Mouse (Mus musculus): ENCODE data around the gene Nptx1. TPM values are rescaled to one million over a fixed set of nuclear protein-coding genes. Genes with fewer than 3 reads are reported as not detected.

Nptx1 gene
- 156 TPM for polyA plus RNA-seq (2015; fragmentation: Illumina TruSeq; extraction: RNeasy Lipid Tissue Mini Kit (QIAGEN cat#74804); ENCODE audit: low read depth, low replicate concordance)

DNA sequence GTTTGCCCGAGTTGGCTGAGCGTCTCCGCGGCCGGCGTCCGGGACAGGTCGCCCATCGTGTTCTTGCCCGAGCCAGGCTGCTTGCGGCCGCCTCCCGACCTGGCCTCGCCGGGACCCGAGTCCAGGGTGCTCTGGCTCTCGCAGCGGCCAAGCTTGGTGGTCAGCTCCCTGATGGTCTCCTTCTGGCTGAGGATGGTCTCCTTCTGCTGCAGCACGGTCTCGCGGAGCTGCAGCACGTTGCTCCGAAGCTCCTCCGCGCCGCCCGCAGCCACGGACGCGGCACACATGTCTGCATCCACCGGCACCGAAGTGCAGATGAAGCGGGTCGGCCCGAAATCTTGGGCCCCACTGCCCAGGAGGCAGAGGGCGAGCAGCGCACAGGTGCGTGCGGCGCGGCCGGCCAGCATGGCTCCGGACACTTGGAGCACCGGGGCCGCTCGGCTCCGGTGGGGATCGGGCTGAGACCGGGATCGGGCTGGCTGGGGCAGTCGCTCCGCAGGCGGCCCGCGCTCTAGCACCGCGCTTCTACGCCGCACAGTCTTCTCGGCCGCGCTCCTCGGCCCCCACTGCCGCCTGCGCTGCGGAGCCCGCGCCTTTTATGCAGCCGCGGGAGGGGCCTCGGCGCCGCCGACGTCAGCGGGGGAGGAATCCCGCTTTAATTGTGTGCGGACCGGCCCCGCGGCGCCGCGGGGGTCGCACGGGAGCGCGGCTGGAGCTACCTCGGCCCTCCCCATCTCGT is at the start of gene Nptx1:
TSS of gene Nptx1 (minus strand) at position 571 of the 739 bp plus-strand sequence.

DNA sequence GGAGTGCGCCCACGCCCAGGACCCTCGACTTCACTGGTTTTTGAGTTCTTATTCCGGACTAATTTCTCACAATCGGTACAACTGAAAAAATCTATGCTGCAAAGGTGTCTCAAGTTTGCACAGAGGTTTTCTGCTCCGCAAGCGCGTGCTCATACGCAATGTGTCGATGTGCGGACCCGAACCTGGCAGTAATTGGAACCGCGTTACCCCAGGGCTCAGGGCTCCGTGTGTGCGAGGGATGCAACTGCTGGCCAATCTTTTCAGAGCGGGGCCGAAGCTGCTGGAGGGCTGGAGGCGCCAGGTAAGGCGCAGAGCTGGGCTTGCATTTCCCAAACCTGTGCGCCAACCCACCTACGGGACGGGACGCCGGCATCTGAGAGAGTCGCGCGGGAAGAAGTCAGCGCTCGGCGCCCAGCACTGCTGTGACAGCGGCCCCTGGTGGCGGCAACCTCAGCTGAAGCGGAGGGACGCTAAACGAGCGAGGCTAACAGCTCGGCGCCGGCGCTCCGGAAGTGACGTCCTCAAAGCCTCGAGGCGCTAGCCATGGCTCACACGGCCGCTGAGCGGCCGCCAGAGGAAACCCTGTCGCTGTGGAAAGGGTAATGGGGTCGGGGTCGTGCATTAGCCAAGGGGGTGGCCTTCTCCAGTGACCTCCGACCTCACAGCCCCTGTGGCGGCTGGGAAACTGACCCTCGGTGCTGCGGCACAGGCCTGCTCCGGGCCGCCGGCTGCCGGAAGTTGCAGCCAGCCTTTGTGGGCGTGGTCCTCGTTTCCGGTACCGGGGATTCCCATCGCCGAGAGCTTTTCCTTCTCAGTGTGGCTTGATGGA is 56.5 kb downstream of the Nptx1 start, which contains the start of gene Endov:
TSS of gene Endov (plus strand) at position 487 of the 829 bp plus-strand sequence.

Other genes starting within 250 kb of the Nptx1 start
- gene Eif4a3, start 247.7 kb downstream of the Nptx1 start, polyA plus RNA-seq (2015; fragmentation: Illumina TruSeq; extraction: RNeasy Lipid Tissue Mini Kit (QIAGEN cat#74804); ENCODE audit: low read depth, low replicate concordance): 86.1 TPM
- 0.13 TPM for gene Card14, start 240.0 kb downstream of the Nptx1 start, polyA plus RNA-seq (2015; fragmentation: Illumina TruSeq; extraction: RNeasy Lipid Tissue Mini Kit (QIAGEN cat#74804); ENCODE audit: low read depth, low replicate concordance)
- 3.9 TPM for gene Sgsh, start 192.2 kb downstream of the Nptx1 start, polyA plus RNA-seq (2015; fragmentation: Illumina TruSeq; extraction: RNeasy Lipid Tissue Mini Kit (QIAGEN cat#74804); ENCODE audit: low read depth, low replicate concordance)
- gene Slc26a11, start 192.2 kb downstream of the Nptx1 start, polyA plus RNA-seq (2015; fragmentation: Illumina TruSeq; extraction: RNeasy Lipid Tissue Mini Kit (QIAGEN cat#74804); ENCODE audit: low read depth, low replicate concordance): 4.3 TPM
- gene Rnf213, start 154.7 kb downstream of the Nptx1 start, polyA plus RNA-seq (2015; fragmentation: Illumina TruSeq; extraction: RNeasy Lipid Tissue Mini Kit (QIAGEN cat#74804); ENCODE audit: low read depth, low replicate concordance): 5.3 TPM
- gene Endov, start 56.4 kb downstream of the Nptx1 start, polyA plus RNA-seq (2015; fragmentation: Illumina TruSeq; extraction: RNeasy Lipid Tissue Mini Kit (QIAGEN cat#74804); ENCODE audit: low read depth, low replicate concordance): 18.7 TPM
- gene Rptor, start 55.2 kb upstream of the Nptx1 start, polyA plus RNA-seq (2015; fragmentation: Illumina TruSeq; extraction: RNeasy Lipid Tissue Mini Kit (QIAGEN cat#74804); ENCODE audit: low read depth, low replicate concordance): 32.1 TPM